Mouse (Mus musculus) midbrain, embryonic 12.5 days (tissue): ENCODE measurements around the gene Ipo7. TPM values are rescaled to one million over a fixed set of nuclear protein-coding genes. Genes with fewer than 3 reads are reported as not detected.

ENCODE experiments used
- ATAC-seq: fragments of 200-750 bp; cut with Nextera tagmentation; 2 replicates; pipeline ENCODE4 v1.8.0; 2017; ENCODE audit warnings: low read depth, moderate TSS enrichment, moderate library complexity; ENCODE audit not compliant: low FRiP score
- H3K27ac ChIP-seq: fragments of 300-500 bp; sonication (generic); replicated peaks from 2 replicates; pipeline ENCODE4 v1.5.1; 2016; ENCODE audit warnings: mild to moderate bottlenecking
- H3K27me3 ChIP-seq: fragments of 300-500 bp; sonication (generic); 2 replicates; pipeline ENCODE4 v1.6.1; 2016; ENCODE audit warnings: mild to moderate bottlenecking
- H3K36me3 ChIP-seq: fragments of 300-500 bp; sonication (generic); 2 replicates; pipeline ENCODE4 v1.6.1; 2016
- H3K4me1 ChIP-seq: fragments of 300-500 bp; sonication (generic); 2 replicates; pipeline ENCODE4 v1.6.1; 2016
- H3K4me2 ChIP-seq: fragments of 300-500 bp; sonication (generic); replicated peaks from 2 replicates; pipeline ENCODE4 v1.6.1; 2016; ENCODE audit warnings: mild to moderate bottlenecking, moderate library complexity
- H3K4me3 ChIP-seq: fragments of 300-500 bp; sonication (generic); 2 replicates; pipeline ENCODE4 v1.5.1; 2016; ENCODE audit warnings: mild to moderate bottlenecking
- H3K9ac ChIP-seq: fragments of 300-500 bp; sonication (generic); replicated peaks from 2 replicates; pipeline ENCODE4 v1.6.1; 2016; ENCODE audit warnings: mild to moderate bottlenecking, moderate library complexity
- H3K9me3 ChIP-seq: fragments of 300-500 bp; sonication (generic); 2 replicates; pipeline ENCODE4 v1.6.1; 2016; ENCODE audit warnings: mild to moderate bottlenecking
- WGBS: fragments of 180-500 bp; shearing (Covaris S2); methylation state at CpG from one replicate; pipeline ENCODE4 v1.1.7; 2016; 5-methylcytosine and 5-hydroxymethylcytosine counted together
- polyA plus RNA-seq: library from polyadenylated mRNA; unstranded; fragments of >200 nt; fragmentation: Nextera tagmentation; extraction: Ambion mirVana; gene quantifications from 2 replicates; pipeline ENCODE4 v1.2.1, GENCODE M21; 2016

The Ipo7 gene
- polyA plus RNA-seq, 1 experiment from 2014 or later, result 49.7 TPM

DNA sequence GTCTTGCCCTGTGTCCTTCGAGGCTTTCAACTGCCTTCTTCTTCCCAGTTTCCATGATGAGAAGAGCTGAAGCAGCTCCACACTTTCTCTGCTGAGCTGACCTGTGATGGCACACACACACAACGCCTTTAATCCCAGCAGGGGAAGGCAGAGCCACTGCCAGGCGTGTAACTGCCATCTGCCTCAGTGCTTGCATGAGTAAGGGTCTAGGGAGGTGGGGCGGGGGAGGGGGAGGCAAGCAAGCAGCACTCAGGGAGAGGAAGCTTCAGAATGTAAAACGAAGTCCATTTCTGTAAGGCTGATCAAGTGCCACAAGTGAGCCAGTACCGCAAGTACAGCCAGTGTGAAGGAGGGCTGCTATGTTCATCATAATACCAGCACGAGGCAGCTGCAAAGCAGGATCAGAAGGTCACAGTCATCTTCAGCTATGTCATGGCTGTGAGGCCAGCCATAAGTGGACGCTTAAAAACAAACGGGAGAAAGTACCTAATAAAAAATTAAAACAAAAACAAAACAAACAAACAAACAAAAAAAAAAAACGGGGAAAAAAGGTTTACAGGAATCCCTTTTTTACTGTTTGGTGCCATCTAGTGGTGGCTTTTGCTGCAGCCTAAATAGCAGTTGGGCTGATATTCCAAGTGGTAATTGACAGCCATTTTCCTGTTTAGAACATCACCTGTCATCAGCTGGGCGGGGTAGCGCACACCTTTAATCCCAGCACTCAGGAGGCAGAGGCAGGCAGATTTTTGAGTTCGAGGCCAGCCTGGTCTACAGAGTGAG is 65.5 kb downstream of the Ipo7 start:
- no peak overlapping the region for H3K4me2 ChIP-seq
- H3K27ac ChIP-seq, result 0 out of 2 replicates have a peak overlapping the region, but pooled peaks have one; percentile 39
- H3K9me3 ChIP-seq, result no peaks in the 10 kb centered on the region
- no peak overlapping the region for H3K9ac ChIP-seq
- ATAC-seq, result peak; percentile 58
- peaks cover 95% of the 10 kb centered on the region for H3K36me3 ChIP-seq
- no peaks in the 10 kb centered on the region for H3K4me1 ChIP-seq
- no peak overlapping the region for H3K4me3 ChIP-seq
- H3K27me3 ChIP-seq, result no peaks in the 10 kb centered on the region
- 72% methylated on average over 13 of the region's 13 CpGs for WGBS

GRCm38 (mm10) chr7:110085217-110085616 is 67.1 kb downstream of the Ipo7 start:
- H3K9ac ChIP-seq, result no peak overlapping the region
- H3K9me3 ChIP-seq, result no peaks in the 10 kb centered on the region
- ATAC-seq, result no peak
- H3K4me2 ChIP-seq, result no peak overlapping the region
- H3K27me3 ChIP-seq, result no peaks in the 10 kb centered on the region
- H3K4me3 ChIP-seq, result no peak overlapping the region
- H3K36me3 ChIP-seq, result peaks cover 95% of the 10 kb centered on the region
- no peaks in the 10 kb centered on the region for H3K4me1 ChIP-seq
- H3K27ac ChIP-seq, result no peak overlapping the region

GRCm38 (mm10) chr7:110087914-110088313 is 69.8 kb downstream of the Ipo7 start:
- Histone ChIP-seq H3K4me3 (no peak overlapping the region), H3K4me1 (no peaks in the 10 kb centered on the region), H3K4me2 (no peak overlapping the region), H3K27me3 (no peaks in the 10 kb centered on the region), H3K27ac (no peak overlapping the region), H3K36me3 (peaks cover 97% of the 10 kb centered on the region), H3K9ac (no peak overlapping the region), H3K9me3 (no peaks in the 10 kb centered on the region)
- 89% methylated on average over 4 of the region's 4 CpGs for WGBS
- ATAC-seq, result no peak

DNA sequence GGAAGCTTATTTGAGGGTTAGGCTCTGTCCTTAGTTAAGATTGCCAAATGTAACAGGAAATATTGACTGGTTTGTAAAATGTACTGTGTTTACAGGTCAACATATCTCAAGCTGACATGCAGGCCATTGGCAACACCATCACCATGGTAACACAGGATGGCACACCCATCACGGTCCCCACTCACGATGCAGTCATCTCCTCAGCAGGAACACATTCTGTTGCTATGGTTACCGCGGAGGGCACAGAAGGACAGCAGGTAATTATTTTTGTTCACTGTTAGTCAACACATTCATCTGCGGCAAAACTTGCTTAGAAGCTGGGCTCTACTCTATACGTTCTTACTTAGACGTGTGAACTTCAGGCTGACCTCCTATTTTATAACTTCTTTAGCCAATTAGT is 73.6 kb downstream of the Ipo7 start:
- WGBS, result 67% methylated on average over 7 of the region's 7 CpGs
- peaks cover 98% of the 10 kb centered on the region for H3K36me3 ChIP-seq
- no peak overlapping the region for H3K9ac ChIP-seq

GRCm38 (mm10) chr7:110096332-110096731 is 78.3 kb downstream of the Ipo7 start:
- H3K36me3 ChIP-seq, result peaks cover 60% of the 10 kb centered on the region
- H3K9ac ChIP-seq, result no peak overlapping the region
- no peak overlapping the region for H3K27ac ChIP-seq
- no peak for ATAC-seq
- H3K27me3 ChIP-seq, result no peaks in the 10 kb centered on the region
- H3K4me3 ChIP-seq, result no peak overlapping the region
- WGBS, result 88% methylated on average over 4 of the region's 4 CpGs
- H3K4me1 ChIP-seq, result no peaks in the 10 kb centered on the region
- no peak overlapping the region for H3K4me2 ChIP-seq
- no peaks in the 10 kb centered on the region for H3K9me3 ChIP-seq

More for the DNA sequence above, 73.6 kb downstream of the Ipo7 start:
- Histone ChIP-seq H3K4me1 (no peaks in the 10 kb centered on the region), H3K4me3 (no peak overlapping the region), H3K27me3 (no peaks in the 10 kb centered on the region), H3K9me3 (no peaks in the 10 kb centered on the region), H3K27ac (no peak overlapping the region), H3K4me2 (no peak overlapping the region)
- no peak for ATAC-seq

GRCm38 (mm10) chr7:110097106-110097793 is 79.2 kb downstream of the Ipo7 start:
- no peaks in the 10 kb centered on the region for H3K9me3 ChIP-seq
- 71% methylated on average over 7 of the region's 7 CpGs for WGBS
- H3K27me3 ChIP-seq, result no peaks in the 10 kb centered on the region
- H3K4me3 ChIP-seq, result no peak overlapping the region
- H3K27ac ChIP-seq, result no peak overlapping the region
- H3K4me2 ChIP-seq, result no peak overlapping the region
- H3K36me3 ChIP-seq, result peaks cover 51% of the 10 kb centered on the region
- H3K9ac ChIP-seq, result no peak overlapping the region
- no peaks in the 10 kb centered on the region for H3K4me1 ChIP-seq
- no peak for ATAC-seq

GRCm38 (mm10) chr7:110100854-110101253 is 82.8 kb downstream of the Ipo7 start:
- Histone ChIP-seq H3K4me3 (no peak overlapping the region), H3K9ac (no peak overlapping the region), H3K27me3 (no peaks in the 10 kb centered on the region), H3K36me3 (peaks cover 16% of the 10 kb centered on the region), H3K4me2 (no peak overlapping the region), H3K4me1 (no peaks in the 10 kb centered on the region), H3K27ac (no peak overlapping the region), H3K9me3 (no peaks in the 10 kb centered on the region)
- 61% methylated on average over 6 of the region's 6 CpGs for WGBS
- no peak for ATAC-seq

DNA sequence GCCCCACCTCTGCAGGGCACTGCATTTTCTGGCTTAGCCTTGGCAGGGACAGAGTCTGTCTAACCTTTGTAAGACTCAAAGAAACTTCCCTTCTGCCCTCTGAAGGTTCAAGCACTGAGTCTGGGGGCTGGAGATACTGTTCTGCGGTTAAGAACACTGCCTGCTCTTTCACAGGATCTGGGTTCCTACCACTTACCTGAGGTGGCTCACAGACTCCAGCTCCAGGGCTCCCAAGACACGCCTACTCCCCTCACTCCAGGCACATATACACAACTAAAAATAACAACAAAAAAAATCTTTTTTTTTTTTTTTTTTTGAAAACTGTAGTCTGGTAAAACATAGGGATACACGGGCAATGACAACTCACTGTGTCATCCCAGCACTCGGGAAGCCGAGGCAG is 83.2 kb downstream of the Ipo7 start:
- 77% methylated on average over 5 of the region's 5 CpGs for WGBS
- no peak overlapping the region for H3K27ac ChIP-seq
- H3K9me3 ChIP-seq, result no peaks in the 10 kb centered on the region
- H3K36me3 ChIP-seq, result peaks cover 11% of the 10 kb centered on the region
- no peak overlapping the region for H3K4me3 ChIP-seq
- H3K4me1 ChIP-seq, result no peaks in the 10 kb centered on the region
- H3K9ac ChIP-seq, result no peak overlapping the region
- H3K27me3 ChIP-seq, result no peaks in the 10 kb centered on the region
- no peak for ATAC-seq
- H3K4me2 ChIP-seq, result no peak overlapping the region

- no peak overlapping the region for H3K27ac ChIP-seq
- no peaks in the 10 kb centered on the region for H3K27me3 ChIP-seq
- H3K4me3 ChIP-seq, result no peak overlapping the region
- no peaks in the 10 kb centered on the region for H3K9me3 ChIP-seq
- H3K4me1 ChIP-seq, result peaks cover 6% of the 10 kb centered on the region; the same call in 1 of the 2 replicates
- WGBS, result 84% methylated on average over 5 of the region's 5 CpGs
- ATAC-seq, result no peak
- H3K36me3 ChIP-seq, result no peaks in the 10 kb centered on the region
- H3K9ac ChIP-seq, result no peak overlapping the region
- no peak overlapping the region for H3K4me2 ChIP-seq
These were observed 87.0 kb downstream of the Ipo7 start for GRCm38 (mm10) chr7:110105041-110105440.

Other genes with a start within 250 kb of the Ipo7 start
- gene Nrip3, start 236.2 kb upstream of the Ipo7 start, polyA plus RNA-seq, result 1.8 and 1.9 TPM in 2 replicates
- gene Scube2, start 152.6 kb upstream of the Ipo7 start, polyA plus RNA-seq, result 1.7 and 4.7 TPM in 2 replicates
- 51.8 and 53.1 TPM in 2 replicates for gene Dennd5a, start 57.8 kb upstream of the Ipo7 start, polyA plus RNA-seq
- gene Tmem41b, start 31.3 kb upstream of the Ipo7 start, polyA plus RNA-seq, result 74.6 and 77.5 TPM in 2 replicates
- gene Zfp143, start 42.9 kb downstream of the Ipo7 start, polyA plus RNA-seq, result 28.0 and 31.3 TPM in 2 replicates
- 31.4 and 32.7 TPM in 2 replicates for gene Wee1, start 103.8 kb downstream of the Ipo7 start, polyA plus RNA-seq
- 17.0 and 19.2 TPM in 2 replicates for gene Swap70, start 203.4 kb downstream of the Ipo7 start, polyA plus RNA-seq